In the genomic region with DNA sequence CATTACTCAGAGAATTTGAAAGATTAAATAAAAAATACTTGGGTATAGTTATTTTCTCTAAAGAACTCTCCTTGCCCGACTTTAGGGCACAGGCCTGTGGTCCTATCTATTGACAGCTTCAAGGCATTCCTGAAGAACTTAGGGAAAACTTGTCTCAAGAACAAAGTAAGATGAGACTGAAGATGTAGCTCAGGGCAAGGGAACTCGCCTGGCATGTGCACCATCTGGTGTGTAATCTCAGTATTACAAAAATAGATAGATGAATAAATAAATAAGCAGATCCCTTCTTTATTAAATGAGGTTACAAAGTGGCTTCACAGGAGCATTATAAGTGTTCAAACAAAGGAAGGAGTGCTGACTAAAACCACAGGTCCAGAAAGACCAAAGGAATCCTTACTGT, we compare ENCODE assay signal across 20 mouse cellular contexts. TPM values are rescaled to one million over a fixed set of nuclear protein-coding genes. Genes with fewer than 3 reads are reported as not detected.
DNase-seq lines count a peak whose midpoint lies in the region; ATAC-seq and TF ChIP-seq lines count a peak whose summit lies in the region.
"Had no signal": no experiment of that assay in that cellular context is flagged by ENCODE, and none has a peak within 500 bp of the region (broad histone marks: within the 10 kb centered on the region; RNA-seq: fewer than 3 reads in every experiment).

No protein-coding gene starts in this region.

- no peaks in the 10 kb centered on the region for H3K4me1 ChIP-seq in kidney, postnatal 0 days (replicated peaks; ENCODE audit: insufficient read depth, low read length)
- H3K4me1 ChIP-seq in neural tube, embryonic 15.5 days: no peaks in the 10 kb centered on the region
- H3K4me1 ChIP-seq: heart, embryonic 12.5 days; kidney, embryonic 15.5 days; limb, embryonic 15.5 days; liver, embryonic 15.5 days had no signal

- no peaks in the 10 kb centered on the region for H3K27me3 ChIP-seq in kidney, postnatal 0 days (ENCODE audit: insufficient read depth, low read length)
- H3K27me3 ChIP-seq in neural tube, embryonic 15.5 days (replicated peaks): no peaks in the 10 kb centered on the region
- H3K27me3 ChIP-seq: heart, embryonic 12.5 days; kidney, embryonic 15.5 days; limb, embryonic 15.5 days; liver, embryonic 15.5 days; megakaryocyte, embryonic 14.5 days had no signal

- H3K27ac ChIP-seq in kidney, postnatal 0 days: no peak overlapping the region
- no peak overlapping the region for H3K27ac ChIP-seq in neural tube, embryonic 15.5 days (replicated peaks)
- H3K27ac ChIP-seq: kidney, embryonic 15.5 days; limb, embryonic 15.5 days; liver, embryonic 15.5 days had no signal

- no peak overlapping the region for H3K9ac ChIP-seq in kidney, postnatal 0 days (ENCODE audit: low read depth, low read length)
- H3K9ac ChIP-seq in neural tube, embryonic 15.5 days (replicated peaks): no peak overlapping the region
- H3K9ac ChIP-seq: heart, embryonic 12.5 days; kidney, embryonic 15.5 days; limb, embryonic 15.5 days; liver, embryonic 15.5 days had no signal

- peak; percentile 57 for DNase-seq in heart, adult 11 months
- DNase-seq in heart, postnatal 36 days: no peak
- DNase-seq in kidney, postnatal 0 days (ENCODE audit: low spot score): peak; percentile 21
- DNase-seq in kidney, adult 11 months: no peak
- DNase-seq in neural tube, embryonic 10.5 days (ENCODE audit: extremely low spot score, low spot score): no peak
- DNase-seq: adrenal gland, adult 2 months; cerebellum, adult 9-11 months; embryo, embryonic 11 days; heart, postnatal 14 days; layer of hippocampus, postnatal 36 days; lung, postnatal 10 days; thymus, postnatal 25 days had no signal

- TF ChIP-seq CTCF in kidney, postnatal 0 days (IDR thresholded peaks at IDR 0.05; ENCODE audit: low read depth): peak; percentile 37; the same call in 1 of the 2 replicates

- H3K9me3 ChIP-seq in kidney, postnatal 0 days (replicated peaks; ENCODE audit: low read length): no peaks in the 10 kb centered on the region
- no peaks in the 10 kb centered on the region for H3K9me3 ChIP-seq in neural tube, embryonic 15.5 days (replicated peaks)
- H3K9me3 ChIP-seq: heart, embryonic 12.5 days; kidney, embryonic 15.5 days; limb, embryonic 15.5 days; liver, embryonic 15.5 days; megakaryocyte, embryonic 14.5 days had no signal

- H3K4me2 ChIP-seq in kidney, postnatal 0 days (ENCODE audit: low read length): no peak overlapping the region
- H3K4me2 ChIP-seq in neural tube, embryonic 15.5 days: no peak overlapping the region
- H3K4me2 ChIP-seq: heart, embryonic 12.5 days; kidney, embryonic 15.5 days; limb, embryonic 15.5 days; liver, embryonic 15.5 days had no signal

- WGBS in kidney, postnatal 0 days: 67% methylated on average over 2 of the region's 2 CpGs
- WGBS in neural tube, embryonic 15.5 days: 84% methylated on average over 2 of the region's 2 CpGs

- ATAC-seq in kidney, postnatal 0 days (replicated peaks; ENCODE audit: low FRiP score, low read depth): no peak
- peak; percentile 24; the same call in 1 of the 2 replicates for ATAC-seq in neural tube, embryonic 15.5 days (ENCODE audit: low FRiP score)
- no peak for ATAC-seq in erythroid progenitor cell, adult 5-6 weeks (replicated peaks; ENCODE audit: low FRiP score, poor library complexity, severe bottlenecking)
- ATAC-seq: inflammation-experienced regulatory T-cells, adult 6 months had no signal

- H3K4me3 ChIP-seq in kidney, postnatal 0 days (replicated peaks; ENCODE audit: low read depth, low read length): no peak overlapping the region
- H3K4me3 ChIP-seq in neural tube, embryonic 15.5 days (replicated peaks): no peak overlapping the region
- H3K4me3 ChIP-seq: heart, embryonic 12.5 days; kidney, embryonic 15.5 days; limb, embryonic 15.5 days; liver, embryonic 15.5 days; megakaryocyte, embryonic 14.5 days had no signal

- no peaks in the 10 kb centered on the region for H3K36me3 ChIP-seq in kidney, postnatal 0 days (ENCODE audit: insufficient read depth, low read length)
- no peaks in the 10 kb centered on the region for H3K36me3 ChIP-seq in neural tube, embryonic 15.5 days
- H3K36me3 ChIP-seq: heart, embryonic 12.5 days; kidney, embryonic 15.5 days; limb, embryonic 15.5 days; liver, embryonic 15.5 days had no signal

- intact Hi-C loops in heart, postnatal 36 days (cut with DNase I): no loop called here

RNA-seq across cellular contexts. Expression of a gene that starts 32.7 kb away (rescaled TPM):
- 1 to 10 TPM in 1 of 2 experiments, under 1 TPM in 1; 0.92 to 1.6 TPM for total RNA-seq in heart, postnatal 36 days (2021)
- 2.0 and 2.7 TPM in 2 replicates for polyA plus RNA-seq in kidney, postnatal 0 days (2015; fragmentation: Nextera tagmentation; extraction: Ambion mirVana)
- 1.3 and 1.9 TPM in 2 replicates for polyA plus RNA-seq in neural tube, embryonic 15.5 days (2015; fragmentation: Nextera tagmentation; extraction: Ambion mirVana)
- total RNA-seq in erythroid progenitor cell, adult 5-6 weeks (2015; ENCODE audit: low replicate concordance): not detected in 2 replicates
- total RNA-seq in erythroid progenitor cell, adult 5-6 weeks (2017; ENCODE audit: low replicate concordance): not detected in 2 replicates

Comparison
In these comparisons a context has a peak if more than half of its experiments do, and no peak if none do; other contexts are left out.
1. DNase-seq: peak in heart, adult 11 months (single experiment) and kidney, postnatal 0 days (single experiment); none in heart, postnatal 36 days (0 of 2), kidney, adult 11 months (single experiment) and neural tube, embryonic 10.5 days (single experiment).